Mouse (Mus musculus): ENCODE results near the gene Snrpd2. TPM values are rescaled to one million over a fixed set of nuclear protein-coding genes. Genes with fewer than 3 reads are reported as not detected.

Snrpd2 gene
- polyA plus RNA-seq, 1 experiment from 2014 or later = 155 TPM

GRCm38 (mm10) chr7:19158601-19159000 is 9.1 kb downstream of the Snrpd2 start:
- Histone ChIP-seq H3K4me2 (replicated peaks; ENCODE audit: low read depth, low read length) (no peak overlapping the region), H3K9me3 (ENCODE audit: control insufficient read depth, low read length) (no peaks in the 10 kb centered on the region), H3K27ac (ENCODE audit: low read depth, low read length) (no peak overlapping the region), H3K4me3 (ENCODE audit: low read length) (no peak overlapping the region), H3K27me3 (ENCODE audit: control insufficient read depth, insufficient read depth, low read length) (peaks cover 8% of the 10 kb centered on the region), H3K36me3 (ENCODE audit: control insufficient read depth, insufficient read depth, low read length) (peaks cover 9% of the 10 kb centered on the region; the same call in 1 of the 2 replicates), H3K4me1 (ENCODE audit: control insufficient read depth, insufficient read depth, low read length) (peaks cover 15% of the 10 kb centered on the region; the same call in 1 of the 2 replicates), H3K9ac (ENCODE audit: low read depth, low read length) (no peak overlapping the region)
- WGBS = 39% methylated on average over 11 of the region's 11 CpGs
- ATAC-seq (ENCODE audit: low FRiP score, low TSS enrichment) = no peak

GRCm38 (mm10) chr7:19159411-19159810 is 9.9 kb downstream of the Snrpd2 start:
- 12% methylated on average over 18 of the region's 18 CpGs for WGBS
- Histone ChIP-seq H3K36me3 (ENCODE audit: control insufficient read depth, insufficient read depth, low read length) (peaks cover 3% of the 10 kb centered on the region; the same call in 1 of the 2 replicates), H3K4me3 (ENCODE audit: low read length) (peak overlapping the region; percentile 42), H3K4me1 (ENCODE audit: control insufficient read depth, insufficient read depth, low read length) (peaks cover 23% of the 10 kb centered on the region; the same call in 1 of the 2 replicates), H3K9ac (ENCODE audit: low read depth, low read length) (no peak overlapping the region), H3K9me3 (ENCODE audit: control insufficient read depth, low read length) (no peaks in the 10 kb centered on the region), H3K27ac (ENCODE audit: low read depth, low read length) (no peak overlapping the region), H3K4me2 (replicated peaks; ENCODE audit: low read depth, low read length) (peak overlapping the region; percentile 78), H3K27me3 (ENCODE audit: control insufficient read depth, insufficient read depth, low read length) (peaks cover 8% of the 10 kb centered on the region)
- no peak for ATAC-seq (ENCODE audit: low FRiP score, low TSS enrichment)

GRCm38 (mm10) chr7:19160115-19160514 is 10.6 kb downstream of the Snrpd2 start:
- peaks cover 30% of the 10 kb centered on the region; the same call in 1 of the 2 replicates for H3K4me1 ChIP-seq (ENCODE audit: control insufficient read depth, insufficient read depth, low read length)
- H3K9me3 ChIP-seq (ENCODE audit: control insufficient read depth, low read length) = no peaks in the 10 kb centered on the region
- 1% methylated on average over 20 of the region's 20 CpGs for WGBS
- H3K27ac ChIP-seq (ENCODE audit: low read depth, low read length) = no peak overlapping the region
- ATAC-seq (ENCODE audit: low FRiP score, low TSS enrichment) = peak; percentile 38
- H3K9ac ChIP-seq (ENCODE audit: low read depth, low read length) = peak overlapping the region; percentile 61; the same call in 1 of the 2 replicates
- H3K36me3 ChIP-seq (ENCODE audit: control insufficient read depth, insufficient read depth, low read length) = no peaks in the 10 kb centered on the region
- peak overlapping the region; percentile 42 for H3K4me3 ChIP-seq (ENCODE audit: low read length)
- H3K4me2 ChIP-seq (replicated peaks; ENCODE audit: low read depth, low read length) = peak overlapping the region; percentile 78
- peaks cover 8% of the 10 kb centered on the region for H3K27me3 ChIP-seq (ENCODE audit: control insufficient read depth, insufficient read depth, low read length)

- H3K9ac ChIP-seq (ENCODE audit: low read depth, low read length) = no peak overlapping the region
- no peaks in the 10 kb centered on the region for H3K9me3 ChIP-seq (ENCODE audit: control insufficient read depth, low read length)
- peaks cover 8% of the 10 kb centered on the region for H3K27me3 ChIP-seq (ENCODE audit: control insufficient read depth, insufficient read depth, low read length)
- H3K4me1 ChIP-seq (ENCODE audit: control insufficient read depth, insufficient read depth, low read length) = peaks cover 27% of the 10 kb centered on the region; the same call in 1 of the 2 replicates
- H3K27ac ChIP-seq (ENCODE audit: low read depth, low read length) = no peak overlapping the region
- ATAC-seq (ENCODE audit: low FRiP score, low TSS enrichment) = no peak
- no peak overlapping the region for H3K4me3 ChIP-seq (ENCODE audit: low read length)
- WGBS = 71% methylated on average over 7 of the region's 7 CpGs
- no peaks in the 10 kb centered on the region for H3K36me3 ChIP-seq (ENCODE audit: control insufficient read depth, insufficient read depth, low read length)
- no peak overlapping the region for H3K4me2 ChIP-seq (replicated peaks; ENCODE audit: low read depth, low read length)
Measured at GRCm38 (mm10) chr7:19162928-19163327, 13.4 kb downstream of the Snrpd2 start.

- H3K27me3 ChIP-seq (ENCODE audit: control insufficient read depth, insufficient read depth, low read length) = peaks cover 8% of the 10 kb centered on the region
- no peak overlapping the region for H3K27ac ChIP-seq (ENCODE audit: low read depth, low read length)
- H3K36me3 ChIP-seq (ENCODE audit: control insufficient read depth, insufficient read depth, low read length) = no peaks in the 10 kb centered on the region
- no peaks in the 10 kb centered on the region for H3K9me3 ChIP-seq (ENCODE audit: control insufficient read depth, low read length)
- peak overlapping the region; percentile 31 for H3K4me2 ChIP-seq (replicated peaks; ENCODE audit: low read depth, low read length)
- no peak overlapping the region for H3K9ac ChIP-seq (ENCODE audit: low read depth, low read length)
- H3K4me3 ChIP-seq (ENCODE audit: low read length) = no peak overlapping the region; the same call in 1 of the 2 replicates
- H3K4me1 ChIP-seq (ENCODE audit: control insufficient read depth, insufficient read depth, low read length) = peaks cover 27% of the 10 kb centered on the region; the same call in 1 of the 2 replicates
- WGBS = 21% methylated on average over 12 of the region's 12 CpGs
- peak; percentile 22; the same call in 1 of the 2 replicates for ATAC-seq (ENCODE audit: low FRiP score, low TSS enrichment)
Measured at GRCm38 (mm10) chr7:19163752-19164151, 14.2 kb downstream of the Snrpd2 start.

- peak overlapping the region; percentile 12; the same call in 1 of the 2 replicates for H3K4me3 ChIP-seq (ENCODE audit: low read length)
- peak overlapping the region; percentile 31 for H3K4me2 ChIP-seq (replicated peaks; ENCODE audit: low read depth, low read length)
- H3K4me1 ChIP-seq (ENCODE audit: control insufficient read depth, insufficient read depth, low read length) = peaks cover 27% of the 10 kb centered on the region; the same call in 1 of the 2 replicates
- no peak overlapping the region for H3K27ac ChIP-seq (ENCODE audit: low read depth, low read length)
- H3K9ac ChIP-seq (ENCODE audit: low read depth, low read length) = no peak overlapping the region
- no peaks in the 10 kb centered on the region for H3K36me3 ChIP-seq (ENCODE audit: control insufficient read depth, insufficient read depth, low read length)
- WGBS = 0% methylated on average over 6 of the region's 6 CpGs
- peaks cover 7% of the 10 kb centered on the region for H3K27me3 ChIP-seq (ENCODE audit: control insufficient read depth, insufficient read depth, low read length)
- no peaks in the 10 kb centered on the region for H3K9me3 ChIP-seq (ENCODE audit: control insufficient read depth, low read length)
- ATAC-seq (ENCODE audit: low FRiP score, low TSS enrichment) = peak; percentile 65
Measured at GRCm38 (mm10) chr7:19164189-19164588, 14.7 kb downstream of the Snrpd2 start.

GRCm38 (mm10) chr7:19164978-19165377 is 15.5 kb downstream of the Snrpd2 start:
- Histone ChIP-seq H3K27me3 (ENCODE audit: control insufficient read depth, insufficient read depth, low read length) (no peaks in the 10 kb centered on the region; the same call in 1 of the 2 replicates), H3K27ac (ENCODE audit: low read depth, low read length) (no peak overlapping the region), H3K4me1 (ENCODE audit: control insufficient read depth, insufficient read depth, low read length) (peaks cover 23% of the 10 kb centered on the region; the same call in 1 of the 2 replicates), H3K9ac (ENCODE audit: low read depth, low read length) (no peak overlapping the region), H3K9me3 (ENCODE audit: control insufficient read depth, low read length) (no peaks in the 10 kb centered on the region), H3K36me3 (ENCODE audit: control insufficient read depth, insufficient read depth, low read length) (no peaks in the 10 kb centered on the region), H3K4me2 (replicated peaks; ENCODE audit: low read depth, low read length) (peak overlapping the region; percentile 31; the same call in 1 of the 2 replicates), H3K4me3 (ENCODE audit: low read length) (0 out of 2 replicates have a peak overlapping the region, but pooled peaks have one; percentile 12)
- ATAC-seq (ENCODE audit: low FRiP score, low TSS enrichment) = no peak; the same call in 1 of the 2 replicates
- WGBS = 2% methylated on average over 13 of the region's 13 CpGs

GRCm38 (mm10) chr7:19165656-19166423 is 16.3 kb downstream of the Snrpd2 start, which contains the start of gene Gipr:
Gene Gipr, minus strand, starts transcription at chr7:19166127.
- Histone ChIP-seq H3K36me3 (ENCODE audit: control insufficient read depth, insufficient read depth, low read length) (no peaks in the 10 kb centered on the region), H3K27me3 (ENCODE audit: control insufficient read depth, insufficient read depth, low read length) (no peaks in the 10 kb centered on the region; the same call in 1 of the 2 replicates), H3K9ac (ENCODE audit: low read depth, low read length) (no peak within 1 kb of the TSS), H3K4me2 (replicated peaks; ENCODE audit: low read depth, low read length) (peak within 1 kb of the TSS; percentile 31; the same call in 1 of the 2 replicates), H3K4me3 (ENCODE audit: low read length) (0 out of 2 replicates have a peak within 1 kb of the TSS, but pooled peaks have one; percentile 12), H3K4me1 (ENCODE audit: control insufficient read depth, insufficient read depth, low read length) (peaks cover 17% of the 10 kb centered on the region; the same call in 1 of the 2 replicates), H3K27ac (ENCODE audit: low read depth, low read length) (no peak within 1 kb of the TSS), H3K9me3 (ENCODE audit: control insufficient read depth, low read length) (no peaks in the 10 kb centered on the region)
- ATAC-seq (ENCODE audit: low FRiP score, low TSS enrichment) = no peak
- 13% methylated on average over 14 of the region's 14 CpGs for WGBS

GRCm38 (mm10) chr7:19166990-19167389 is 17.5 kb downstream of the Snrpd2 start:
- H3K4me2 ChIP-seq (replicated peaks; ENCODE audit: low read depth, low read length) = no peak overlapping the region
- no peak for ATAC-seq (ENCODE audit: low FRiP score, low TSS enrichment)
- peaks cover 21% of the 10 kb centered on the region; the same call in 1 of the 2 replicates for H3K4me1 ChIP-seq (ENCODE audit: control insufficient read depth, insufficient read depth, low read length)
- no peaks in the 10 kb centered on the region for H3K9me3 ChIP-seq (ENCODE audit: control insufficient read depth, low read length)
- 82% methylated on average over 3 of the region's 3 CpGs for WGBS
- H3K4me3 ChIP-seq (ENCODE audit: low read length) = no peak overlapping the region
- no peak overlapping the region for H3K27ac ChIP-seq (ENCODE audit: low read depth, low read length)
- no peaks in the 10 kb centered on the region; the same call in 1 of the 2 replicates for H3K27me3 ChIP-seq (ENCODE audit: control insufficient read depth, insufficient read depth, low read length)
- no peaks in the 10 kb centered on the region for H3K36me3 ChIP-seq (ENCODE audit: control insufficient read depth, insufficient read depth, low read length)
- H3K9ac ChIP-seq (ENCODE audit: low read depth, low read length) = no peak overlapping the region

Data from kidney, embryonic 14.5 days (tissue).